Mouse (Mus musculus): Measurements from ENCODE around the gene Tm9sf3.

DNA sequence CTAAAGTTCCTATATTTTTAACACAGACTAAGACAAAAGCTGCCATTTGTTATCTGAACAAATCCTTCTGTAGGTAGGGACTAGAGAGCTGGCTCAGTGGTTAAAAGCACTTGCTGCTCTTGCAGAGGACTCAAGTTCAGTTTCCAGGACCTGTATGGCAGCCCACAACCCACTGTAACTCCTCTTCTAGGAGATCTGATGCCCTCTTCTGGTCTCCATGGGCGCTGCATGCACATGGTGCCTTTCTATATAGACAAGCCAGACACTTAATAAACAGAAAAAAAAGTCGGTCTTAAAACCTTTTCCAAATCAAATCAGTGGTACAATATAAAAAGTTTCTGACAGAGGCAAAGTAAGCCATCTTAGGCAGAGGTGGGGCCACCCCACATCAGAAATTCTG is 5.1 kb downstream of the Tm9sf3 start:
- TF ChIP-seq ZMIZ1 (IDR thresholded peaks at IDR 0.05; ENCODE audit: low read depth, low read length) (no peak), KAT2A (conservative IDR thresholded peaks at IDR 0.05; ENCODE audit: low read depth, low read length) (no peak), CHD2 (IDR thresholded peaks at IDR 0.05; ENCODE audit: low read length) (no peak), CTCF (IDR thresholded peaks at IDR 0.05 in 2 of 3, conservative IDR thresholded peaks at IDR 0.05 in 1 of 3; ENCODE audit: control insufficient read depth in 1 of 3, insufficient read depth in 1 of 3, low read depth in 2 of 3, low read length in 3 of 3, poor library complexity in 1 of 3, severe bottlenecking in 1 of 3) (peak; percentile 44 to 49 (median 47))
